Mouse (Mus musculus): ENCODE measurements at regions not wholly inside any gene's neighbourhood (a gene's known extent, or its start where the extent isn't known, plus 50 kb on each side); places are given as distances from the start of the nearest gene placed in this dataset.
A peak's percentile ranks its signal among the peaks of the same experiment; 100 is the strongest.

- Histone ChIP-seq H3K4me1 (ENCODE audit: control insufficient read depth in 2 of 2, insufficient read depth in 2 of 2, low read length in 2 of 2, poor library complexity in 1 of 2) (no peaks in the 10 kb centered on the region), H3K36me3 (ENCODE audit: control insufficient read depth, insufficient read depth, low read length, poor library complexity, severe bottlenecking) (no peaks in the 10 kb centered on the region), H3K9ac (ENCODE audit: insufficient read depth, low read depth, low read length, poor library complexity, severe bottlenecking) (no peak overlapping the region), H3K9me3 (ENCODE audit: control insufficient read depth, insufficient read depth, low read depth, low read length) (no peaks in the 10 kb centered on the region), H3K27ac (ENCODE audit: insufficient read depth, low read depth, low read length, poor library complexity, severe bottlenecking) (no peak overlapping the region), H3K4me3 (ENCODE audit: insufficient read depth in 1 of 2, low read depth in 1 of 2, low read length in 2 of 2, poor library complexity in 1 of 2, severe bottlenecking in 1 of 2) (no peak overlapping the region)
- TF ChIP-seq HCFC1 (IDR thresholded peaks at IDR 0.05; ENCODE audit: borderline replicate concordance, insufficient read depth, low read length) = no peak
- no peak for TF ChIP-seq ZC3H11A (IDR thresholded peaks at IDR 0.05; ENCODE audit: borderline replicate concordance, low read depth, low read length)
- no peak for TF ChIP-seq ZNF384 (IDR thresholded peaks at IDR 0.05; ENCODE audit: low read depth, low read length)
- no peak for TF ChIP-seq CHD2 (IDR thresholded peaks at IDR 0.05; ENCODE audit: low read depth, low read length)
- no peak for TF ChIP-seq MAFK (IDR thresholded peaks at IDR 0.05; ENCODE audit: insufficient read depth, low read depth, low read length)
- in situ Hi-C loops (cut with MboI; ENCODE audit: low sequenced_read_pairs in 2 of 2, unreplicated experiment in 2 of 2) = no loop called here
- no peak for DNase-seq (ENCODE audit: low read depth, low spot score)
These were observed 687.9 kb downstream of the Diaph3 start for GRCm38 (mm10) chr14:86453142-86453541.

DNA sequence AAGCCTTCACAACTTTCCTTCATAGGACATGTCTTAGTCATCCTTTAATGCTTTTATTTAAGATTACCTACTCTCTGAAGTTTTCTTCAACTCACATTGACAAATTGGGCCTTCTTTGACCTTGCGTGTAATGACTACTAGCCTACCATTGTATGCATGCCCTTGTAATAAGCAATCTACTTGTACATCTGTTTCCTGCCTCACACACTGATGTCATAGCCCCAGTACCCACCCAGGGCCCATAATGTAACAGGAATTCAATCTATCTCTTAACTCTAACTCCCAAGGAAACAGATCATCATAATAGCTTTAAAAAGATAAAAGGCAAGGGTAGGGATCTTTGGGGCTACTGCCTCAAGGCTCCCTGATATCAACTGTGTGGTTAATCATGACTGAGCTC, 690.4 kb downstream of the Diaph3 start:
- Histone ChIP-seq H3K4me3 (ENCODE audit: insufficient read depth in 1 of 2, low read depth in 1 of 2, low read length in 2 of 2, poor library complexity in 1 of 2, severe bottlenecking in 1 of 2) (no peak overlapping the region), H3K36me3 (ENCODE audit: control insufficient read depth, insufficient read depth, low read length, poor library complexity, severe bottlenecking) (no peaks in the 10 kb centered on the region), H3K4me1 (ENCODE audit: control insufficient read depth in 2 of 2, insufficient read depth in 2 of 2, low read length in 2 of 2, poor library complexity in 1 of 2) (no peaks in the 10 kb centered on the region), H3K9ac (ENCODE audit: insufficient read depth, low read depth, low read length, poor library complexity, severe bottlenecking) (no peak overlapping the region), H3K27ac (ENCODE audit: insufficient read depth, low read depth, low read length, poor library complexity, severe bottlenecking) (no peak overlapping the region), H3K9me3 (ENCODE audit: control insufficient read depth, insufficient read depth, low read depth, low read length) (no peaks in the 10 kb centered on the region)
- DNase-seq (ENCODE audit: low read depth, low spot score) = no peak
- no peak for TF ChIP-seq ZC3H11A (IDR thresholded peaks at IDR 0.05; ENCODE audit: borderline replicate concordance, low read depth, low read length)
- no peak for TF ChIP-seq ZNF384 (IDR thresholded peaks at IDR 0.05; ENCODE audit: low read depth, low read length)
- TF ChIP-seq MAFK (IDR thresholded peaks at IDR 0.05; ENCODE audit: insufficient read depth, low read depth, low read length) = no peak
- no peak for TF ChIP-seq HCFC1 (IDR thresholded peaks at IDR 0.05; ENCODE audit: borderline replicate concordance, insufficient read depth, low read length)
- TF ChIP-seq CHD2 (IDR thresholded peaks at IDR 0.05; ENCODE audit: low read depth, low read length) = no peak
- in situ Hi-C loops (cut with MboI; ENCODE audit: low sequenced_read_pairs in 2 of 2, unreplicated experiment in 2 of 2) = no loop called here

DNA sequence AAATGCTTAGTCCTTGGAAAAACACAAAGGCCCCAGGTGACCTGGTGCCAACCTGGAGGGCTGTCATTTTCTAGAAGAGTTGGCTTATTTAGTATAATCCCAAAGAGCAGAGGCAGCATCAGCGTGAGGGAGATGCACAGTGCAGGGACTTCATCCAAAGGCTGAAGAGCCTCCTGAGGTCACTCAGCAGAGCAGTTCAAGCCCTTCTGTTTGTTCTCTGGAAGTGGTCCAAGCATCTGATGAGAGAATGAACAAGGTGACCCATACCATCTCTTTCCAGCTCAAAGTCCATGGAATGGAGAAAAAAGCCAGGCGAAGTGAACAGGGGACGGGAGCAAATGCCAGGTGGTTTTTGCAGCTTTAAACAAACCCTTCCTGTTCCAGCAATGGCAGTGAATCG, 695.9 kb downstream of the Diaph3 start:
- in situ Hi-C loops (cut with MboI; ENCODE audit: low sequenced_read_pairs in 2 of 2, unreplicated experiment in 2 of 2) = no loop called here

GRCm38 (mm10) chr14:86443921-86444835, 696.9 kb downstream of the Diaph3 start:
- Histone ChIP-seq H3K4me3 (ENCODE audit: insufficient read depth in 1 of 2, low read depth in 1 of 2, low read length in 2 of 2, poor library complexity in 1 of 2, severe bottlenecking in 1 of 2) (no peak overlapping the region), H3K9ac (ENCODE audit: insufficient read depth, low read depth, low read length, poor library complexity, severe bottlenecking) (no peak overlapping the region), H3K27ac (ENCODE audit: insufficient read depth, low read depth, low read length, poor library complexity, severe bottlenecking) (no peak overlapping the region), H3K36me3 (ENCODE audit: control insufficient read depth, insufficient read depth, low read length, poor library complexity, severe bottlenecking) (no peaks in the 10 kb centered on the region), H3K4me1 (ENCODE audit: control insufficient read depth in 2 of 2, insufficient read depth in 2 of 2, low read length in 2 of 2, poor library complexity in 1 of 2) (0 out of 4 replicates have a peak, but pooled peaks cover 2% of the 10 kb centered on the region in 2 experiments), H3K9me3 (ENCODE audit: control insufficient read depth, insufficient read depth, low read depth, low read length) (no peaks in the 10 kb centered on the region)
- in situ Hi-C loops (cut with MboI; ENCODE audit: low sequenced_read_pairs in 2 of 2, unreplicated experiment in 2 of 2) = no loop called here
- DNase-seq (ENCODE audit: low read depth, low spot score) = peak; percentile 25
- TF ChIP-seq CHD2 (IDR thresholded peaks at IDR 0.05; ENCODE audit: low read depth, low read length) (no peak), MAFK (IDR thresholded peaks at IDR 0.05; ENCODE audit: insufficient read depth, low read depth, low read length) (0 out of 2 replicates have a peak, but pooled peaks have one; percentile 24)

More for the DNA sequence above, 695.9 kb downstream of the Diaph3 start:
- no peak for DNase-seq (ENCODE audit: low read depth, low spot score)
- TF ChIP-seq ZC3H11A (IDR thresholded peaks at IDR 0.05; ENCODE audit: borderline replicate concordance, low read depth, low read length) (no peak), MAFK (IDR thresholded peaks at IDR 0.05; ENCODE audit: insufficient read depth, low read depth, low read length) (no peak)
- Histone ChIP-seq H3K4me1 (ENCODE audit: control insufficient read depth in 2 of 2, insufficient read depth in 2 of 2, low read length in 2 of 2, poor library complexity in 1 of 2) (0 out of 4 replicates have a peak, but pooled peaks cover 2% of the 10 kb centered on the region in 2 experiments), H3K4me3 (ENCODE audit: insufficient read depth in 1 of 2, low read depth in 1 of 2, low read length in 2 of 2, poor library complexity in 1 of 2, severe bottlenecking in 1 of 2) (no peak overlapping the region), H3K27ac (ENCODE audit: insufficient read depth, low read depth, low read length, poor library complexity, severe bottlenecking) (no peak overlapping the region), H3K9me3 (ENCODE audit: control insufficient read depth, insufficient read depth, low read depth, low read length) (no peaks in the 10 kb centered on the region), H3K9ac (ENCODE audit: insufficient read depth, low read depth, low read length, poor library complexity, severe bottlenecking) (no peak overlapping the region), H3K36me3 (ENCODE audit: control insufficient read depth, insufficient read depth, low read length, poor library complexity, severe bottlenecking) (no peaks in the 10 kb centered on the region)

Data from ES-E14 (cell line).